Mouse (Mus musculus) liver, embryonic 12.5 days (tissue): ENCODE measurements around the gene Ppp1r11. TPM values are rescaled to one million over a fixed set of nuclear protein-coding genes. Genes with fewer than 3 reads are reported as not detected.

Source experiments
- ATAC-seq: fragments of 200-750 bp; cut with Nextera tagmentation; 2 replicates; pipeline ENCODE4 v1.8.0; 2017; ENCODE audit warnings: moderate number of reproducible peaks, mild to moderate bottlenecking, moderate library complexity
- H3K27ac ChIP-seq: fragments of 300-500 bp; sonication (generic); 2 replicates; pipeline ENCODE4 v1.5.1; 2016; ENCODE audit warnings: mild to moderate bottlenecking
- H3K27me3 ChIP-seq: fragments of 300-500 bp; sonication (generic); replicated peaks from 2 replicates; pipeline ENCODE4 v1.6.1; 2016; ENCODE audit warnings: mild to moderate bottlenecking, moderate library complexity
- H3K36me3 ChIP-seq: fragments of 300-500 bp; sonication (generic); 2 replicates; pipeline ENCODE4 v1.6.1; 2016; ENCODE audit warnings: mild to moderate bottlenecking, moderate library complexity
- H3K4me1 ChIP-seq: fragments of 300-500 bp; sonication (generic); 2 replicates; pipeline ENCODE4 v1.6.1; 2016
- H3K4me2 ChIP-seq: fragments of 300-500 bp; sonication (generic); 2 replicates; pipeline ENCODE4 v1.6.1; 2016; ENCODE audit warnings: mild to moderate bottlenecking, moderate library complexity
- H3K4me3 ChIP-seq: fragments of 300-500 bp; sonication (generic); 2 replicates; pipeline ENCODE4 v1.5.1; 2016; ENCODE audit warnings: mild to moderate bottlenecking, moderate library complexity
- H3K9ac ChIP-seq: fragments of 300-500 bp; sonication (generic); 2 replicates; pipeline ENCODE4 v1.6.1; 2016; ENCODE audit warnings: mild to moderate bottlenecking, moderate library complexity
- H3K9me3 ChIP-seq: fragments of 300-500 bp; sonication (generic); replicated peaks from 2 replicates; pipeline ENCODE4 v1.6.1; 2016; ENCODE audit warnings: mild to moderate bottlenecking, moderate library complexity
- WGBS: fragments of 180-500 bp; shearing (Covaris S2); methylation state at CpG from one replicate; pipeline ENCODE4 v1.1.7; 2016; ENCODE audit not compliant: insufficient replicate concordance; 5-methylcytosine and 5-hydroxymethylcytosine counted together
- polyA plus RNA-seq: library from polyadenylated mRNA; unstranded; fragments of >200 nt; fragmentation: Nextera tagmentation; extraction: Ambion mirVana; gene quantifications from 2 replicates; pipeline ENCODE4 v1.2.1, GENCODE M21; 2016

Gene Ppp1r11
- polyA plus RNA-seq, 1 experiment from 2014 or later: 47.3 TPM

- 33% methylated on average over 5 of the region's 5 CpGs for WGBS
- H3K9ac ChIP-seq: no peak overlapping the region
- H3K27me3 ChIP-seq: peaks cover 57% of the 10 kb centered on the region
- peaks cover 3% of the 10 kb centered on the region; the same call in 1 of the 2 replicates for H3K4me1 ChIP-seq
- ATAC-seq: no peak
- H3K4me2 ChIP-seq: no peak overlapping the region
- no peaks in the 10 kb centered on the region for H3K36me3 ChIP-seq
- H3K9me3 ChIP-seq: no peaks in the 10 kb centered on the region
- no peak overlapping the region for H3K27ac ChIP-seq
- no peak overlapping the region for H3K4me3 ChIP-seq
These were observed 31.0 kb upstream of the Ppp1r11 start for GRCm38 (mm10) chr17:36982253-36983155.

GRCm38 (mm10) chr17:36981845-36982244, 30.3 kb upstream of the Ppp1r11 start:
- Histone ChIP-seq H3K9me3 (no peaks in the 10 kb centered on the region), H3K4me2 (peak overlapping the region; percentile 39), H3K4me1 (peaks cover 3% of the 10 kb centered on the region; the same call in 1 of the 2 replicates), H3K36me3 (no peaks in the 10 kb centered on the region), H3K9ac (no peak overlapping the region), H3K27ac (no peak overlapping the region), H3K27me3 (peaks cover 50% of the 10 kb centered on the region), H3K4me3 (0 out of 2 replicates have a peak overlapping the region, but pooled peaks have one; percentile 1)
- no peak for ATAC-seq
- WGBS: 10% methylated on average over 4 of the region's 4 CpGs

- ATAC-seq: no peak
- Histone ChIP-seq H3K36me3 (no peaks in the 10 kb centered on the region), H3K27me3 (peaks cover 45% of the 10 kb centered on the region), H3K9ac (no peak within 1 kb of the TSS; the same call in 1 of the 2 replicates), H3K4me2 (peak within 1 kb of the TSS; percentile 39), H3K9me3 (no peaks in the 10 kb centered on the region), H3K4me1 (peaks cover 3% of the 10 kb centered on the region; the same call in 1 of the 2 replicates), H3K4me3 (0 out of 2 replicates have a peak within 1 kb of the TSS, but pooled peaks have one; percentile 1), H3K27ac (no peak within 1 kb of the TSS)
- 5% methylated on average over 18 of the region's 18 CpGs for WGBS
These were observed 29.8 kb upstream of the Ppp1r11 start, which contains the start of gene 2410137M14Rik for GRCm38 (mm10) chr17:36981221-36981813. 2410137M14Rik (minus strand) TSS chr17:36981237.

GRCm38 (mm10) chr17:36973271-36973787, 21.8 kb upstream of the Ppp1r11 start:
- Histone ChIP-seq H3K4me1 (no peaks in the 10 kb centered on the region), H3K36me3 (no peaks in the 10 kb centered on the region), H3K9ac (no peak overlapping the region), H3K27me3 (peaks cover 13% of the 10 kb centered on the region; the same call in 1 of the 2 replicates), H3K27ac (no peak overlapping the region), H3K9me3 (no peaks in the 10 kb centered on the region), H3K4me2 (no peak overlapping the region), H3K4me3 (no peak overlapping the region)
- 50% methylated on average over 8 of the region's 8 CpGs for WGBS
- no peak for ATAC-seq

GRCm38 (mm10) chr17:36972791-36973190, 21.2 kb upstream of the Ppp1r11 start:
- Histone ChIP-seq H3K4me2 (no peak overlapping the region), H3K9ac (no peak overlapping the region), H3K4me3 (no peak overlapping the region), H3K36me3 (no peaks in the 10 kb centered on the region), H3K9me3 (no peaks in the 10 kb centered on the region), H3K27me3 (peaks cover 13% of the 10 kb centered on the region; the same call in 1 of the 2 replicates), H3K4me1 (no peaks in the 10 kb centered on the region), H3K27ac (no peak overlapping the region)
- WGBS: 40% methylated on average over 3 of the region's 3 CpGs
- ATAC-seq: no peak

GRCm38 (mm10) chr17:36971172-36971850, 19.8 kb upstream of the Ppp1r11 start:
- Histone ChIP-seq H3K27me3 (peaks cover 13% of the 10 kb centered on the region; the same call in 1 of the 2 replicates), H3K27ac (no peak overlapping the region), H3K36me3 (no peaks in the 10 kb centered on the region), H3K9me3 (no peaks in the 10 kb centered on the region), H3K4me1 (no peaks in the 10 kb centered on the region), H3K9ac (no peak overlapping the region), H3K4me2 (no peak overlapping the region), H3K4me3 (no peak overlapping the region)
- no peak for ATAC-seq
- WGBS: 62% methylated on average over 6 of the region's 6 CpGs

- H3K4me3 ChIP-seq: no peak overlapping the region
- H3K36me3 ChIP-seq: no peaks in the 10 kb centered on the region
- no peak overlapping the region for H3K9ac ChIP-seq
- WGBS: 69% methylated on average over 14 of the region's 14 CpGs
- H3K27ac ChIP-seq: no peak overlapping the region
- H3K27me3 ChIP-seq: peaks cover 13% of the 10 kb centered on the region; the same call in 1 of the 2 replicates
- no peak overlapping the region for H3K4me2 ChIP-seq
- no peaks in the 10 kb centered on the region for H3K4me1 ChIP-seq
- no peaks in the 10 kb centered on the region for H3K9me3 ChIP-seq
- 0 out of 2 replicates have a peak, but pooled peaks have one; percentile 24 for ATAC-seq
These were observed 18.9 kb upstream of the Ppp1r11 start for GRCm38 (mm10) chr17:36970316-36970890.

GRCm38 (mm10) chr17:36966875-36967274, 15.3 kb upstream of the Ppp1r11 start:
- Histone ChIP-seq H3K27me3 (0 out of 2 replicates have a peak, but pooled peaks cover 10% of the 10 kb centered on the region), H3K9ac (no peak overlapping the region), H3K27ac (no peak overlapping the region), H3K4me1 (no peaks in the 10 kb centered on the region), H3K4me2 (no peak overlapping the region), H3K36me3 (no peaks in the 10 kb centered on the region), H3K9me3 (no peaks in the 10 kb centered on the region), H3K4me3 (no peak overlapping the region)
- WGBS: 10% methylated on average over 1 of the region's 1 CpGs
- ATAC-seq: no peak

- peaks cover 8% of the 10 kb centered on the region for H3K36me3 ChIP-seq
- no peaks in the 10 kb centered on the region for H3K27me3 ChIP-seq
- peaks cover 16% of the 10 kb centered on the region for H3K4me1 ChIP-seq
- H3K9ac ChIP-seq: no peak overlapping the region
- no peak overlapping the region for H3K27ac ChIP-seq
- ATAC-seq: no peak
- H3K4me3 ChIP-seq: no peak overlapping the region
- H3K9me3 ChIP-seq: no peaks in the 10 kb centered on the region
- H3K4me2 ChIP-seq: no peak overlapping the region
- WGBS: 57% methylated on average over 1 of the region's 1 CpGs
These were observed 9.6 kb upstream of the Ppp1r11 start for GRCm38 (mm10) chr17:36961125-36961524.

GRCm38 (mm10) chr17:36958884-36959283, 7.3 kb upstream of the Ppp1r11 start:
- Histone ChIP-seq H3K4me3 (peak overlapping the region; percentile 71), H3K9me3 (no peaks in the 10 kb centered on the region), H3K4me2 (peak overlapping the region; percentile 81), H3K27ac (peak overlapping the region; percentile 56; the same call in 1 of the 2 replicates), H3K4me1 (peaks cover 16% of the 10 kb centered on the region), H3K36me3 (peaks cover 13% of the 10 kb centered on the region), H3K9ac (peak overlapping the region; percentile 82), H3K27me3 (no peaks in the 10 kb centered on the region)
- 8% methylated on average over 12 of the region's 12 CpGs for WGBS
- no peak for ATAC-seq
